Mouse (Mus musculus): ENCODE measurements at regions not wholly inside any gene's neighbourhood (a gene's known extent, or its start where the extent isn't known, plus 50 kb on each side); places are given as distances from the start of the nearest gene placed in this dataset.
"Not testable (repeated sequence)": the region's sequence is repeated elsewhere in the genome, so short reads cannot be mapped to it uniquely, and the experiment has no call there.

DNA sequence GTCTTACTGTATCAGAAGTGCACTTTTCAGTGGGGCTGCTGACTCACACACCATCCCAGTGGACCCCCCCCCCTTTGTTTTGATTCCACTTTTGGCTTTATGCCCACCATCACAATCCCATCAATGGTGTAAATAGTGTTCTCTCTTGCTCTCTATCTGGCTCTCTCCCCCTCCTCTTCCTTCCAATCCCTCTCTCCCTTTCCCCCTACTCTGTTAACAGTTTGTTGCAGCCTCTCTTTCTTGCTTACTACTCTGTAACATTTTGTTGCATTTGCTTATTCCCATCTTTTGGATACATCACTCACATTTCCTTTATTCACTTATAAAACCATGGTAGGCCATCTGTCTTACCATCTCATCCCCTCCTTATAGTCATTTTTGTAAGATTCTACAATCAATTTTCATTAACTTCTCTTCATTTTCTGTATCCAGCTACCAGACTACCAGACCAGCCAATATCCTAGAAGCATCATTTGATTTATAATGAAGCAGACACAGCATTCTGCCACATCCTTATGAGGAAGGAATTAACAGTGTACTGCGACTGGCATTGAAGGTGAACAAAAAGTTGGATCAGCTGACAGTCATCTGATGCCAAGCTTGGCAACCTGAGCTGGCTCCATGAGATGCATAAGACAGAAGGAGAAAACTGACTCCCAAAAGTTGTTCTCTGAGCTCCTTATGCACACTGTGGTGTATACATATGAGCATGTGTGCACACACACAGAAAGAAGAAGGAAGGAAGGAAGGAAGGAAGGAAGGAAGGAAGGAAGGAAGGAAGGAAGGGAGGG, 181.5 kb upstream of the Plcz1 start:
- DNase-seq = no peak

DNA sequence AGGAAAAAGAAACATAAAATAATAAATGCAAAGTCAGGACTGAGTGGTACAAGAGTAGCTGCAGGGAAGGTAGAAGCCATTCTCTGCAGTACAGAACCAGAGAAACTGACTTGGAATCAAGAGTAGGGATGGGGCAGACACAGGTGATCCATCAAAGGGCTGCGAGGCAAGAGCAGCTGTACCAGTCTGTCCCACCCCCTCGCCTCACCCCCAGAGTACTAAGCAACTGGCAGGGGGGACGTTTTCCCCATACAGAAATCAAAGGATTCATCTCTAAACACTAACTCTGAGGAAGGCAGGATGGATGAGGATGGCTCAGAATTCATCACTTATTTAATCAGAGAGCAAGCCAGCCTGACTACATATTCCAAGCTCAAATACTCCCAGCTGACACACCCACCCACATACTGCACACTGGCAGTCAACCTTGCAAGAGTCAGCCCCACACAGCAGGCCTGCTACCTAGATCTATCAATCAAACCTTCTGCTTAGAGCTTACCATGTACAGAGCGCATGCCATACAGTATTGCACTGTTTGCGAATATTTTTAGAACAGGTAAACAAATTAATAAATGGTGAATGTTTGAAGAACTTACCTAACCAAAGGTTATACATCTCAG, 180.5 kb upstream of the Plcz1 start:
- no peak for DNase-seq

DNA sequence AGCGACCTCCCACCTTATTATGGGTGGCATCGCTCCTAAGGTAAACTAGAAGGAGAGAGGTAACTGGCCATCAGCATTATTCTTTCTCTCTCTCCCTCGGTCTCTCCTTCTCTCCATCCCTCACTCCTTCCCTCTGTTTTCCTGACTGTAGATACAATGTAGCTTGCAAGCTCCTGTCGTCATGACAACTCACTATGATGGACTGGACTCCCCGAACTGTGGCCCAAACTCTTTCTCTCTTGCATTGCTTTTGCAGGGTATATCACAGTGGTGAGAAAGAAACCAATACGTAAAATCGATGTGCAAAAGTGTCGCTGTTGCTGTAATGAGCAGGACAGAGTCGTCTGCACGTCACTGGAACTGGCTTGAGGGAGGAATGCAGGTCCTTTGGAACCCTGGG, 177.5 kb upstream of the Plcz1 start:
- no peak for DNase-seq

DNA sequence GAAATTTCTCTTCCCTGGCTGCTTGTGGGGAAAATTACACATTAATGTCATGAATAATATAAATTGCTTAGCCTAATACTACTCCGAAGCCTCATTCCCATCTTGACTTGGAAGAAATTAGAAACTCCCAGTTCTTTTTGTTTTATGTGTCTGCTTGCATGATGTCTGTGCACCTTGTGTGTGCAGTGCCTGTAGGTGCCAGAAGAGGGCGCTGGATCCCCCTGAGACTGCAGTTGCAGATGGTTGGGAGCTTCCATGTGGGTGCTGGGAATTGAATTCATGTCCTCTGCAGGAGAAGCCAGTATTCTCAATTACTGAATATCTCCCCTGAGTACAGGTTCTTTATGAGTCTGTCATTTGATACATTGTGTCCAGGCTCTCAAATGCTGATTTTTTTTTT, 171.1 kb upstream of the Plcz1 start:
- no peak for DNase-seq

DNA sequence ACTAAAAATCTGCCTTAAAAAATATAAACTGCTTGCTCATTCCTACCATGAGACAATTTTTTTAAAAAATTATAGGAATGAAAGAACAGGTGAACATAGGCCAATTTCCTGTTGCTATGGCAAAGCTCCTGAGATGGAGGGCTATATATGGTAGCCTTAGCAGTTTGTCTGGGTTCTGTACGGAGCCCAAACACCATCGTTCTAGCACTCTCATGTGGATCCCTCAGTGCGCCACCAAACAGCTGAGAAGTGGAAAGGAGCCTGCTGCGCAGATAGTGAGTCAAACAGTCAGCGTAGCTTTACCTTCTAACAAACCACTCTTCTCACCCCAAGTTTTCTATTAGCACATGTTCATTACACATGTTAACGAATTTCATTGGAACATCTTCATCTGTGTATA, 168.9 kb upstream of the Plcz1 start:
- DNase-seq = no peak

DNA sequence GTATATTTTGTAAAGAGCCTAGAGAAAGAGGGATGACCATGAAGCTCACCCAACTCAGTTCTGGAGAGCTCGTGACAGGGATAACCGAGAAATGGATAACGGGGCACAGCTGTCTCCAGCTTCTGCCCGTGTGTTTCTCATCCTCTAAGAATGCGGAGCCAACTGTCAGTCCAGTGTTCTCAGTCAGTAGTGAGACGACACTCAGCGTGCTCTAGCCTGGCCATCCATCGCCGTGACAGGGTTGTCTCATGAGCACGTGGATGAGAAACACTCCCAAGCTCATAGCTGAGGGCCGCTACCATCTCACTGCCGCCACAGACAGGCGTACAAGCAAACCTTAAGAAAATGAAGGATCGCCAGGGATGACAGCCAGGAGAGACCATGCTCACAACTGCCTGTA, 167.8 kb upstream of the Plcz1 start:
- DNase-seq = no peak

DNA sequence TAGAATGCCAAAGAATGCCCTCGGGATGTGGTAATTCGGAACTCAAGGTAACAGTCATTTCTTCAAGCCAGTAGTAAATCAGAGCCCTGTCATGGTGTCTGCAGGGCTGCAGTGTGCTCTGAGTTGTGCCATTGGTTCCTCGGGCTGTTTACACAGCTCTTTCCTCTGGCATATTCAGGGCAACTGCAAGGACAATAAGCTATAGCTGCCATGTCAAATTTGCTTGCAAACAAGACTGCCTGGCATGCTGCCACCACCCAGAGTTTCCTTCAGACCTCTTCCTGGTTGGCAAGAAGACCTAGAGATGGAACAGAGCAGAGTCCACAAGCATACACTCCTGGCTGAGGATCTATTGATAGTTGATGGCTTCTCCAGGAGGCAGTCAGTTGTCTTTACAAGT, 167.1 kb upstream of the Plcz1 start:
- no peak for DNase-seq

DNA sequence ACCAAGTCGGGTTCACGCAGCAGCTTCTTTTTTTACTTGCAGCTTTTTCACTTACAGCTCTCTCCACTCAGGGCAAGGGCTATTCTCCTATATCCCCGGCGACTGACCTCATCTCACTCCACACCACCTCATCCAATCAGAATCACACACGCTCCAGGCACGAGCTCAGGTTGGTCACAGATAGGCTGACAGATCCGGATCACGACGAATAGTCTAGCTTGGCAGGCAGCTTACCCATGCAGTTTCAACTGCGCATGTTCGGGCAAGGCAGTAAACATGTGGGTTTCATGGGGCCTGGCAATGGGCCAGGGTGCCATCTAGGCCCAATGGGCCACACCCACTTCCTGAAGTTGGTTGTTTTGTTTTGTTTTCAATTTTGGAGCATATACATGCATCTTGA, 165.4 kb upstream of the Plcz1 start:
- DNase-seq = not testable (repeated sequence)

DNA sequence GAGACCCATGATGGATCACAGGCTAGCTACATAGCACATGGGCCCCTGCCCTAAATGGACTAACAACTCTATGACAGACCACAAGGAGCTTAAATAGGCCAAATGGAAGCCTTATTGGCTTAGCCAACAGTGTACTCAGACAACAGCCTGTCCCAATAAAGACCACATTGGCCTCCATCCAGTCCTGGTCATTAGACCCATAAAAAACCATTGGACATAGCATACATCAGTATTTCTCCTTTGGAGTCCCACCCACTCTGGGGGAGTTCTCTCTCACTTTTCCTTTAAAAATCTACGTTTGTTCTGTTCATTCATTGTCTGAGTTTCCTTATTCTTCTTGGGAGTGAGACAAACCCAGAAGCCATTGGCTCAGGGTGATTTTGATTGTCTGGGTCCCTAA, 160.1 kb upstream of the Plcz1 start:
- DNase-seq = no peak

DNA sequence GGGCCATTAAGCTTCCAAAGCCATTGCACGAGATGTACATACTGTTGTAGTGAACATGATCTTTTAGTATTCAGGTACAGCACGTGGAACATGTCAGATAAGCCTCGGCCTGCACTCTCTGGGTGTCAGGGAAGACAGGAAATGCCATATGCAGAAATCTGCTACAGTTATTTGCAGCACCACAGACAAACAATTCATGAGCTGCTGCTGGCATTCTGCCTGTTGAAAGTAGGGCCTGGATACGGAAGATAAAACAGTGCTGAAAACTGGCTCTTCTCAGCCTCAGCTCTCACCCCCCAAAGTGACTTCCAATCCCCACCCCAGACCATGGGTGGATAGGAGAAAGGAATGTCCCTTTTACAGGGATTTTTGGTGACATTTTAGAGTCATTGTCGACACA, 159.1 kb upstream of the Plcz1 start:
- DNase-seq = no peak

DNA sequence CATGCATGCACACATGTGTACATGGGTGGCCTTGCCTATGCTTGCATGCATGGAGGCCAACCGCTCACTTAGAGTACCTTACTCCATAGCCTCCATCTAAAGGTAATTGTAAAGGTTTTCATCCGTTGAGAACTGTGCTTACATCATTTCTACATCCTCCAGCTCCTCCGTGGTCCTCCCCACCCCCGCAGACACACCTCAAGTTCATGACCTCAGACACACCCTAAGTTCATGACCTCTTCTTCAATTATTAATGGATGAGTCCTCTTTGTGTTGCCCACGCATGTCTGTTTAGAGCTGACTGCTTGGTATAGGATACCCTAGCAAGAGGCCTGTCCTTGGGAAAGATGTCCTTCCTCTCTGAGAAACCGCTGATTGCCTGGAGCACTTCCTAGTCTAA, 156.8 kb upstream of the Plcz1 start:
- DNase-seq = no peak

DNA sequence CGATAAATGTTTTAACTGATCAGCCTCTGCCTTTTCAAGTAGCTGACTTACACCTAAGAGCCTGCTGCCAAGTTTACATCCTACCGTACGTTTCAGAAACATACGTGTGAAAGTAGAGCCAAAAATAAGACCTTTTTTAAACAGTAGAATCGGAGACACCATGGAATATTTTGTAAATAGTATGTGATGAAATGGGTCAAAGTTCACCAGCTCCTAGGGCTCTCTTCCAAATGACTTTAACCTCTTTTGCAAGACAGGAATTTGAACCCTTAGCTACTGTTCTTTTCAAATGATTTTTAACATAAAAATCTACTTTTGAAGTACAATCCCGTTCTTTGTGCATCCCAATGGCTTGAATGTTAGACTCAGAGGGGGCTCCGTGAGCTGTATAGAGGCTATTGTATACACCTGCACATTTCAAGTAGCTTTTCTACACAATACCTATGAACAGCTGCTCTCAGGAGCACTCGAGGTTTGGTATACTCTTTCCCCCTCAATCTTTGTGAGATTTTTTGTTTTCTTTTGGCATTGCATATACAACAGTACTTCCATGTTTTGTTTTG, 155.9 kb upstream of the Plcz1 start:
- DNase-seq = no peak

DNA sequence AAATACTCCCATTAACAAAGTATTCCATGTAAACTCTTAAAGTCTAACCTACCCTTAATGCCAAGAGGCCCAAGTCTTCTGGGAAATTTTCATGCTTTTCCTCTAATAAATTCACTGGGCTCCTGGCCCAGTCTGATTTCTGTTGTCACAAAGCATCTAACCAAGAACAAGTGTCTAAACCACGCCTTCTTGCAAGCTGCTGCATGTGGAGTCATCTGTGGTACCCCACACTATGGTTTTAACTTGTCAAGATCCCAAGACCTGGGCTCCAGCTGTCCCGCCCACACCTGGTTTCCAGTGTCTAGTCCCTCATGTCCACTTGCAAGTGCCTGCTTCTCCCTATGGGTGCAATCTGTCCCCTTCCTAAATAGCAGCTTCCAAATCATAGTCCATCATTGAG, 153.0 kb upstream of the Plcz1 start:
- DNase-seq = no peak

DNA sequence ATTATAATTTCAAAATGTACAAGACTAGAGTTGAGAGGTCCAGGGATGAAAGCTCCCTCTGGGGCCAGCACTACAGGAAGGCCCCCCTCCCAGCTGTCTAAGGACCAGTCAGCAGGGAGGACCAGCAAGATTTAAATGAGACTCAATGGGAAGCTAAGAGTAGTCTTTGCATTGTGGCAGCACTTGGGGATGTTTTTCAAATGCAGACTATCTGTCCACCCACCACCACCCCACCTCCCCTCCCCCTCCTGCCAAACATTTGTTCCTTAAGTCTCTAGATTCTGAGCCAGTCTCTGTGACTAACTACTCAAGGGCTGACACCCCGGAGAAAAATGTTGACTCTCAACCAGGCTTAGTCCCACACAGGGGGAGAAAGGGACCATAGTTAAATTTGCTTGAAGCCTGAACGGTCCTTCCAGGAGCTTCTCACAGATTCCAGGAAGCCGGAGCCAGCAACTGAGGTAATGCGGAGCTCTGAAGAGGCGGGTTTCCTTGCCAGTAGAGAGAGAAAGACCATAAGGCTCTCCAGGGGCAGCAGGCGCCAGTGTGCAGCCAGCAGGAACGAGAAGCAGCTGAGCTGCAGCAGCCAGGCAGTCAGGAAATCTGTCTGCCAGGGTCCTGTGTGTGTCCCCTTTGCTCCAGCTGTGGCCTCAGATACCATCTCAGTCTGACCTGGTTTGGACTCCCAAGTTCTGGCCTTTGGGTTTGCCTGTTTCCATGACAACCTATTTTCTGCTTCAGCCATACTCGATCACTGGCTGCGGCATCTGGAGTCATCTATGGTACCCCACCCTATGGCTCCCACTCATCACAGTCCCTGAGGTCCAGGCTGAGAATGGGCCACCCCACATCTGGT, 152.1 kb upstream of the Plcz1 start:
- no peak for DNase-seq

DNA sequence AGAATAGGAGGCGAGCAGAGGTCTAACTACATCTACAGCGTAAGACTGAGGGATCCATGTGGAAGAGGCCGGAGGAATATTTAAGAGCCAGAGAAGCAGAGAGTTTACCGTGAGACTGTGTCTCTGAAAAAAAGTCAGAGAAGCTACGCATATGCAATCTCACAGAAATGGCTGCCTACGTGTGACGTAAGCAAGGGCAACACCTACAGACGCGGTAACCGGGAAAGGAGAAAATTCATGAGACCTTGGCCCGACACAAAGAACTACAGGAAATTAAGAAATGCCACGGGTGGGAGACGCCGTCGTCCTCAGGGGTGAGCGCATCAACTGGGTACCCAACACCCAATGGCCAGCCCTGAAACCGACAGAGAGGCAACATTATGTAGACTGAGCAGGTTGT, 151.3 kb upstream of the Plcz1 start:
- DNase-seq = no peak

DNA sequence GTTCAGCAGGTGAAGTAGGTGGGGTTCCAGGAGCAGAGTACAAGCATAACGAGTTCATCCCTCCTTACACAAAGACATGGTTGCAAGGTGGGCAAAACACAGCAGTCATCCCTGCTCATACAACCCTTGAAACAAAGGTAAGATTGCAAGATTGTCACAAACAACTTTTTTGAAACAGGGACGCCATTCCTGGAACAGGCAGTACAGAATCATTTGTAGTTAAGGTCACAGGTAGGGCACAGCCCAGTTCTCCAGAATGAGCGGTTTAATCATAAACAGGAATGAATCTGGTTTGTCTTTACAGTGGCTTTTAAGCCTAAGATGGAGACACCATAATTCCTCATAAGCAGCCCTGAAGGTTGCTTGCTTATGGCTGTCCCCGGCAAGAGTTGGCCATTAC, 150.1 kb upstream of the Plcz1 start:
- no peak for DNase-seq

DNA sequence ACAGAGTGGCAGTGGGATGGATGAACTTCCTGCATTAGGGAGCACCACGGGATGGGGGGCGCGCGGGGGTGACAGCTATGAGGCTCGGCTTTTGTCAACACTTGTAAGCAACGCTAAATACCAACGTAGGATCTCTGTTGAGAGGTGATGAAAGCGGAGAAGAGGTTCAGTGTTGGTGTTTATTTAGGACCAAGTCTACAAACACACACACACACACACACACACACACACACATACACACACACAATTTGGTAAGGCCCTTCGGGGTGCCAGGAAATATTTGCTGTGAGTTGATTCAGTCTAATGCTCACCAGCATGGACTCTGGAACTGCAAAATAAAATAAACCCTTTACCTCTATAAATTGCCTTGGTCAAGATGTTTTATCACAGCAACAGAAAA, 148.3 kb upstream of the Plcz1 start:
- DNase-seq = no peak

DNA sequence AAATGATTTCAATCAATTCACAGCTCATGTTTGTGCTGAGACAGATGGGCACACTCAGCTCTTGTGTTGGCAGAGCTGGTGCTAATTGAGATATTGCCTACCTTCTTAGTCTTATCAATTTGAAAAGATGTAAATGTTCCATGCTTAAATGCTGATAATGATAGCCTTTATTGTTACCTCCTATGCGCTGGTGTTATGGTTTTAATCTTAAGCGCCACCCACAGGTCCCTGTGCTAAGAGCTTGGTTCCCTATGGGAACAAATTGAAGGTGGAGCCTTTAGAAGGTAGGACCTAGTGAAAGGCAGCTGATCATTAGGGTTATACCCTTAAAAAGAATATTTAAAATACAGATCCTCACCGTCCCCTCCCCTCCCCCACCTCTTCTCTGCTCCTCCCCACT, 146.5 kb upstream of the Plcz1 start:
- no peak for DNase-seq

DNA sequence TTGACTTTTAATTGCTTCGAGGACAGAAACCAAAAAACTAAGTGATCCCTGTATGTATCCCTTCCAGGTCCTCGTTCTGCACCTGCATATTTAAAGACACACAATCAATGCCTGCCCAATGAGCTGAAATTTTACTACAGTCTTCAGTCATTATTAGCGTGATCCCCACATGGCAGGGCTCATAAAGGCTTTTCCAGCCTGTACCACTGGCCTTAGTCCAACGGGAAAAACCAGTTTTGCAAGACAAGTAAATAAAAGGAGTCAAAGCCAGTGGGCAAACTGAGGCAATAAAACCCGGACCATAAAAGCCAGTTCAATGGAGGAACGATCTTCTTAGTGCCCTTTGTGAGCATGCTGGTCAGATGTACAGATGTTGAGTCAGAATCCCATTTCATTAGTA, 145.8 kb upstream of the Plcz1 start:
- DNase-seq = no peak

DNA sequence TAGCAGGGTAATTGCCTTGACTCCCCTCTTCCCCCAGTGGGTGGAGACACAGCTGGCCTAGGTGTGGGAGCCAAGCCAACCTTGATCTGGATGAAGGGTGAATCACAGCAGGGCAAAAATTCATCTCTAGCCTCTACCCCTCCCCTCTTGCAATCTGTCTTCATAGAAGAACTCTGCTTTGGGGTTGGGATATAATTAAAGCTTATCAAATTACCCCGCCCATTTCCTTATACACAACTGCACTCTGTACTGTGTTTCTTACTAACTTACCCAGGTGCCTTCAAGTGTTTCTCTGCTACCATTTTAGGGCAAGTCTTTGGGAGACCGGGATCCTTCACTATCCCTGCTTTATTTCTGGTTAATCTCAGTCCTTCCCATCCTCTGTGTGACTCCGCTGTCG, 138.7 kb upstream of the Plcz1 start:
- no peak for DNase-seq

DNA sequence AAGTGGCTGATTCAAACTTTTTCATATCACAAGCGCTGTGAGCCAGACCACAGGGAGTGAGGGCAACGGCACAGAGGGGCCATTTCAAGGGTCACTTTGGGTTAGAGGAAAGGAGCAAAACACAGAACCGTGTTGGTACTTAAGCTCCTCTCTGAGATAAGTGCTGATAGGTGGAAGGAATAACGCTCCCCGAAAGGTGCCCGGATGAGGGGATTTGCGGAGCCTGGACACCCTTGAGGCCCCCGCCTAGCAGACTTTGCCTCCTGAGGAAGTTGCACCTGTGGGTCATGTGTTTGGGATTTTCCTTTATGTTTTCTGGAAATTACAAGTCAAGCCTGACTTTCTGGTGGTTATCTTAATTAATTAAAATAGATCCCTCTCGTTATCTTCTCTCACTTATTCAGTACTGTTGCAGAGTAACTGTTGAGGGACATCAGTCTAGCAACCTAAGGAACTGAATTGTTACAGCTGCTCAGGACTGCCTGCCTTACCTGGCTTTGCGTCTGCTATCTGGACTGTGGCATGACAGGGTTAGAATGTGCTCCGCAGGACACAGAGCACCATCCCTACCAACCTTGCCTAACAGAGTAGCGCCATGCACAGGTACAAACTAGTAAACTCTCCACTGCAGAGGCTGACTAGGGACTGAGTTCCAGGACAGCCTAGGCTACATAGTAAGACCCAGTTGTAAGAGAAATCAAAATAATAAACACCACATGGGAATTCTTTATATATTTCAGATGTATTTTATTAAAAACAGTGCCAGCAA, 137.4 kb upstream of the Plcz1 start:
- no peak for DNase-seq

DNA sequence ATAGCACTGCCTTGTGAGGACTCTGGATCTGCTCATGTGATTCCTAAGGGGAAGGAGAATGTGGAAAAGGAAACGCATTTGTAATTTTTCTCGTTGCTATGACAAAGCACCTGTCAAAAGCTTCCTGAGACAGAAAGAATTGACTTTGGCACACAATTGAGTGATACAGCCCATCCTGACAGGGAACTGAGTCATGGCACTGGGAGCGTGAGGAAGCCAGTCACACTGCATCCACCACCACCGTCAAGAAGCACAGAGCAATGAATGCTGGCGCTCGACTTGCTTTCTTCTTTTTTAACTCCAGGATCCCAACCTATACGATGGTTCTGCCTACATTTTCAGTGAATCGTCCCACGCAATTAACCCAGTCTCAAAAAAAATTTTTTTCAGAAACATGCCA, 131.5 kb upstream of the Plcz1 start:
- no peak for DNase-seq

DNA sequence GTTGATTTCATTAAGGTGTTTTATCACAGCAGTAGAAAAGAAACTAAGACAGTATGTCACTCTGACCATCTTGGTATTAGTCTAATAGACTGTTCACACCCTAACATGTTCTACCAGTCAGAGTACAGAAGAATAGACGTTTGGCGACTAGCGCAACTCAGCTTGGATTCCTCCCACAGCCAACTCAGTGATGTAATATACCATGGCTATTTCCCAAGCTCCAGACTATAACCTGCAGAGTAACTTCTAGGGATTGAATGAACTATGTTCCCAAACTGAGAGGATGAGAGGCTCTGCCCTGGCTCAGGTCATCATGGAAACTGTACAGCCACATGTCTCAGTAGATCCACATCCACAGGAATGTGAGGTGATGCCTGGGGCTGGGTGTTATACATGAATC, 128.6 kb upstream of the Plcz1 start:
- DNase-seq = no peak

All from thymus, postnatal 36 days (tissue).